Mouse (Mus musculus): ENCODE data around the gene Tmem204. TPM values are rescaled to one million over a fixed set of nuclear protein-coding genes. Genes with fewer than 3 reads are reported as not detected.

The Tmem204 gene
- total RNA-seq, 2 experiments from 2014 or later, result 35.5 to 39.1 TPM

GRCm38 (mm10) chr17:25044879-25045278 lies 38.5 kb downstream of the Tmem204 start:
- intact Hi-C loops (cut with DNase I), result no loop called here
- no peak for DNase-seq

DNA sequence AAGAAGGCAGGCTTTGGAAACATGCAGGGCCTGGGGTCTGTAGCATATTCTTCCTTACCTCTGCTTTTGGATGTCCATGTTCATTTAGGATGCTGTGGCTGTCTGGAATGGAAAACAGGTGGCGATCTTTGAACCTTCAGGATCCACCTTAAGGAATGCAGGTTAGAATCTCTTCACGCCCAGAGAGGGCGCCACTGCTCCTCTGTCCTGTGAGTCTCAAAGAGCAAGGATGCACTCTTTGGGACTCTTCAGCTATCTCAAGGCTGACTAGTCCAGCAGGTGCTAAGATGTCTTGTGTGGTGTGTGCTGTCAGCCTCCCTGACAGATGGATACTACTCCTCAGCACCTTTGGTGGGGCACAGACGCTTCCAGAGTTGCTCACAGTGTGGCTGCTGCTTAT lies 47.2 kb downstream of the Tmem204 start:
- DNase-seq, result peak; percentile 23 to 33

GRCm38 (mm10) chr17:25016292-25017132 lies 66.9 kb downstream of the Tmem204 start:
- DNase-seq, result peak; percentile 75 to 76
- intact Hi-C loops (cut with DNase I), result loop anchor here (1.0 to 5.0 kb wide), 2 partner anchors 74 to 166 kb away; partner anchors contain the start of gene BC003965

More for the DNA sequence above, 47.2 kb downstream of the Tmem204 start:
- intact Hi-C loops (cut with DNase I), result no loop called here

DNA sequence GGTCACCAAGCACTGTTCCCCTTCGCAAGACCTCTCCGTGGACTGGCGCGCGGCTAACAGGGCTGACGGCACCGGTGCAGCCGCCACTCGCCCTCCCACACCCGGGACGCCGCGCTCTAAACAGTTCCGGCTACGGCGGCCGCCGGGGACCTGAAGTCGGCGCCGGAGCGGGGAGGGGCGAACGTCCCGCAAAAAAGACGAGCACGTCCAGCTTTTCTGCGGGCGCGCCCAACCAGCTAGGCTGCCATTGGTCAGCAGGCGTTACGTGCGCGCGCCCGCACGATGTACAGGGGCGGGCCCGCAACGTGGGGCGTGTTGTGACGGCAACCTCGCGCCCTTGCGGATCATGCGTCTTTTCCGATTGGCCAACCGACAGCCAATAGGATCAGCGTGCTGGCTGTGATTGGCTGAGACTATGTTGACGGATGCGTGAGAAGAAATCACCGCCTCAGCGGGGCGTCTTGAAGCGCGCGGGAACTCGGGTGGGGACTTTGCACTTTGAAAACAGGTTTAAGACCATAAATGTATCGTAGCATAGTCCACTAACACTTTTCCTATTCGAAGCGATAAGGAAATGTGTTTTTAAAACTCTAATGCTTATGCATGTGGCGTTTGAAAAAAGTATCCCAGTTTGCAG lies 67.6 kb downstream of the Tmem204 start, which contains the start of the genes Cramp1l and Ift140:
Gene Cramp1l, minus strand, starts transcription at position 134 of the 637 bp plus-strand sequence.
Gene Ift140, plus strand, starts transcription at position 431 of the 637 bp plus-strand sequence.
- intact Hi-C loops (cut with DNase I), result loop anchor here (1.0 to 5.0 kb wide), 3 partner anchors 49 to 167 kb away; partner anchors contain the start of gene BC003965
- DNase-seq, result peak; percentile 98 to 99

- intact Hi-C loops (cut with DNase I), result loop anchor here (1.0 to 5.0 kb wide), 2 partner anchors 49 to 167 kb away; partner anchors contain the start of gene BC003965
- DNase-seq, result peak; percentile 46 to 52
Observed at GRCm38 (mm10) chr17:25014841-25015570, 68.4 kb downstream of the Tmem204 start.

- intact Hi-C loops (cut with DNase I), result no loop called here
- DNase-seq, result peak; percentile 34 to 49
Observed at GRCm38 (mm10) chr17:25013606-25014501, 69.5 kb downstream of the Tmem204 start.

Other genes with a start within 250 kb of the Tmem204 start
- gene Hagh, start 243.4 kb downstream of the Tmem204 start, total RNA-seq (2021), result 100 to 1,000 TPM; 109 to 122 TPM
- gene Fahd1, start 233.2 kb downstream of the Tmem204 start, total RNA-seq (2021), result 10 to 100 TPM; 70.8 to 78.1 TPM
- gene Igfals, start 217.6 kb downstream of the Tmem204 start, total RNA-seq (2021), result 1 to 10 TPM; 8.3 to 8.4 TPM
- gene Nubp2, start 197.2 kb downstream of the Tmem204 start, total RNA-seq (2021), result 10 to 100 TPM; 19.9 to 21.8 TPM
- gene Spsb3, start 196.9 kb downstream of the Tmem204 start, total RNA-seq (2021), result 10 to 100 TPM; 32.4 to 39.3 TPM
- 10 to 100 TPM; 17.5 to 17.9 TPM for gene Eme2, start 188.5 kb downstream of the Tmem204 start, total RNA-seq (2021)
- 100 to 1,000 TPM; 108 to 115 TPM for gene Mrps34, start 188.5 kb downstream of the Tmem204 start, total RNA-seq (2021)
- 10 to 100 TPM; 41.5 to 43.7 TPM for gene Nme3, start 187.1 kb downstream of the Tmem204 start, total RNA-seq (2021)
- 10 to 100 TPM; 66.2 to 70.4 TPM for gene Mapk8ip3, start 146.6 kb downstream of the Tmem204 start, total RNA-seq (2021)
- 10 to 100 TPM in 1 of 2 experiments, 1 to 10 TPM in 1; 7.5 to 11.1 TPM for gene Jpt2, start 122.9 kb downstream of the Tmem204 start, total RNA-seq (2021)
- gene Cramp1l, start 67.8 kb downstream of the Tmem204 start, total RNA-seq (2021), result 10 to 100 TPM; 14.5 to 14.6 TPM
- gene Ift140, start 67.5 kb downstream of the Tmem204 start, total RNA-seq (2021), result 1 to 10 TPM; 6.3 to 7.3 TPM
- 10 to 100 TPM; 11.2 to 13.3 TPM for gene Telo2, start 32.4 kb upstream of the Tmem204 start, total RNA-seq (2021)
- 1 to 10 TPM; 4.6 to 7.2 TPM for gene Ptx4, start 37.2 kb upstream of the Tmem204 start, total RNA-seq (2021)
- 10 to 100 TPM; 27.5 to 28.9 TPM for gene Clcn7, start 49.8 kb upstream of the Tmem204 start, total RNA-seq (2021)
- gene Ccdc154, start 78.9 kb upstream of the Tmem204 start, total RNA-seq (2021), result not detected
- not detected for gene Gm38655, start 91.9 kb upstream of the Tmem204 start, total RNA-seq (2021)
- 10 to 100 TPM; 19.2 to 22.0 TPM for gene BC003965, start 101.0 kb upstream of the Tmem204 start, total RNA-seq (2021)
- gene Unkl, start 104.8 kb upstream of the Tmem204 start, total RNA-seq (2021), result 10 to 100 TPM; 10.8 to 10.9 TPM
- gene Gnptg, start 156.5 kb upstream of the Tmem204 start, total RNA-seq (2021), result 10 to 100 TPM; 13.1 to 14.3 TPM
- 10 to 100 TPM in 1 of 2 experiments, 1 to 10 TPM in 1; 9.3 to 10.2 TPM for gene Tsr3, start 156.6 kb upstream of the Tmem204 start, total RNA-seq (2021)
- gene Baiap3, start 172.8 kb upstream of the Tmem204 start, total RNA-seq (2021), result under 1 TPM; 0.17 to 0.63 TPM
- gene Ube2i, start 191.0 kb upstream of the Tmem204 start, total RNA-seq (2021), result 100 to 1,000 TPM; 119 to 121 TPM
- under 1 TPM; 0.53 to 0.54 TPM for gene Prss34, start 214.8 kb upstream of the Tmem204 start, total RNA-seq (2021)
- not detected for gene Prss28, start 225.1 kb upstream of the Tmem204 start, total RNA-seq (2021)
- gene Prss29, start 235.1 kb upstream of the Tmem204 start, total RNA-seq (2021), result not detected

Data from heart, postnatal 14 days (tissue).